Mouse (Mus musculus) neural tube, embryonic 10.5 days (tissue): ENCODE data around the gene Vmn2r96.
"Not testable (repeated sequence)": the region's sequence is repeated elsewhere in the genome, so short reads cannot be mapped to it uniquely, and the experiment has no call there.

Source experiments
- DNase-seq: peaks from one replicate; pipeline ENCODE4 v3.0.0-alpha.2; 2017; ENCODE audit warnings: low spot score; ENCODE audit errors: extremely low spot score

Vmn2r96 gene

GRCm38 (mm10) chr17:18572851-18573250, at the start of gene Vmn2r96:
TSS of gene Vmn2r96 (plus strand) at chr17:18573151.
- DNase-seq, result not testable (repeated sequence)

- DNase-seq, result no peak
These were observed 49.6 kb upstream of the Vmn2r96 start for GRCm38 (mm10) chr17:18523371-18523770.

- no peak for DNase-seq
These were observed 49.0 kb upstream of the Vmn2r96 start for GRCm38 (mm10) chr17:18523991-18524390.

GRCm38 (mm10) chr17:18558212-18559158, 14.5 kb upstream of the Vmn2r96 start:
- DNase-seq, result not testable (repeated sequence)

GRCm38 (mm10) chr17:18566186-18566585, 6.8 kb upstream of the Vmn2r96 start:
- DNase-seq, result not testable (repeated sequence)

- not testable (repeated sequence) for DNase-seq
These were observed 42.2 kb downstream of the Vmn2r96 start for GRCm38 (mm10) chr17:18615151-18615550.

- no peak for DNase-seq
These were observed 53.6 kb downstream of the Vmn2r96 start for GRCm38 (mm10) chr17:18626532-18626931.
